11 mouse cellular contexts compared by ENCODE assay signal in the genomic region with DNA sequence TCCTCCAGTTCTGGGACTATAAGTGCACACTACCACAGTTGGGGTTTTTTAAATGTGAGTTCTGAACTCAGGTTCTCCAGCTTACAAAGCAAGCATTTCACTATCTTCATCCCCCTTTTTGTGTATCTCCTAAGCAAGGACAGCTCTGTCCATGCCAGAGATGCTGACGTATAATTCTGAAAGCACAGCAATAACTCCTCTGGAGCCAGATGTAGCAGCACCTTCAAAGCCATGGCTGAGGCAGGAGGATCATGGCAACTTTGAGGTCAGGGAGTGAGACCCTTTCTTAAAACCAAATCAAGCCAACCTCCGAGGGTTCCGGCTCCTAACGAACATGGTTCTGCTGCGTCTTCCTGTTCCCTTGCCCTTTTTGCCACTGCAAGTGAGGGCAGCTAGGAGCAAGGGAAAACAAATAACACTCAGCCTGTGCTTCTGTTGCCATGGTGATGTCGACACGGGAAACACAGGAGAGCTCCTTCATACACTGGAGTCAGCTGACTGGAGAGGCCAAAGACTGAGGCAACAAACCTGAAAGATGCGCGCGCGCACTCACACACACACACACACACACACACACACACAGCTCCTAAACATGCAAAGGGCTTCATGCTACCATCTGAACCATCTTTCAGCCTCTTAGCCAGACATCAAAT. TPM values are rescaled to one million over a fixed set of nuclear protein-coding genes. Genes with fewer than 3 reads are reported as not detected.
A peak's percentile ranks its signal among the peaks of the same experiment; 100 is the strongest.
DNase-seq lines count a peak whose midpoint lies in the region; ATAC-seq lines count a peak whose summit lies in the region.
"Had no signal": no experiment of that assay in that cellular context is flagged by ENCODE, and none has a peak within 500 bp of the region (broad histone marks: within the 10 kb centered on the region; RNA-seq: fewer than 3 reads in every experiment).

No protein-coding gene starts in this region.

- no peaks in the 10 kb centered on the region for H3K9me3 ChIP-seq in forebrain, embryonic 15.5 days
- H3K9me3 ChIP-seq in stomach, embryonic 16.5 days (replicated peaks; ENCODE audit: control insufficient read depth, low read length) = 0 out of 2 replicates have a peak, but pooled peaks cover 2% of the 10 kb centered on the region
- H3K9me3 ChIP-seq: heart, embryonic 15.5 days had no signal

- H3K27me3 ChIP-seq in forebrain, embryonic 15.5 days = no peaks in the 10 kb centered on the region
- H3K27me3 ChIP-seq in stomach, embryonic 16.5 days (ENCODE audit: control insufficient read depth, insufficient read depth, low read length) = no peaks in the 10 kb centered on the region
- H3K27me3 ChIP-seq: heart, embryonic 15.5 days had no signal

- H3K27ac ChIP-seq in forebrain, embryonic 15.5 days (replicated peaks) = peak overlapping the region; percentile 97
- no peak overlapping the region for H3K27ac ChIP-seq in stomach, embryonic 16.5 days (ENCODE audit: low read length)
- H3K27ac ChIP-seq: heart, embryonic 15.5 days had no signal

- WGBS in forebrain, embryonic 15.5 days = 23% methylated on average over 11 of the region's 11 CpGs
- WGBS in stomach, embryonic 16.5 days = 48% methylated on average over 11 of the region's 11 CpGs

- DNase-seq in retina, postnatal 1 day = peak; percentile 67
- no peak for DNase-seq in retina, embryonic 14.5 days (ENCODE audit: low spot score)
- peak; percentile 57 for DNase-seq in lung, postnatal 10 days
- no peak for DNase-seq in ovary, postnatal 10 days (ENCODE audit: low spot score)
- no peak for DNase-seq in heart, postnatal 36 days
- no peak for DNase-seq in left cerebral cortex, adult 11 months (ENCODE audit: low spot score)

- peaks cover 33% of the 10 kb centered on the region for H3K4me1 ChIP-seq in forebrain, embryonic 15.5 days
- no peaks in the 10 kb centered on the region for H3K4me1 ChIP-seq in stomach, embryonic 16.5 days (ENCODE audit: control insufficient read depth, insufficient read depth, low read length)
- H3K4me1 ChIP-seq: heart, embryonic 15.5 days had no signal

- no peak overlapping the region for H3K4me2 ChIP-seq in forebrain, embryonic 15.5 days (replicated peaks)
- no peak overlapping the region for H3K4me2 ChIP-seq in stomach, embryonic 16.5 days (ENCODE audit: low read depth, low read length)
- H3K4me2 ChIP-seq: heart, embryonic 15.5 days had no signal

- H3K4me3 ChIP-seq in forebrain, embryonic 15.5 days = no peak overlapping the region
- H3K4me3 ChIP-seq in stomach, embryonic 16.5 days (replicated peaks; ENCODE audit: low read length) = no peak overlapping the region
- H3K4me3 ChIP-seq: heart, embryonic 15.5 days; left cerebral cortex, adult 2 months had no signal

- peak; percentile 76 for ATAC-seq in forebrain, embryonic 15.5 days (replicated peaks)
- peak; percentile 53; the same call in 1 of the 2 replicates for ATAC-seq in stomach, embryonic 16.5 days (ENCODE audit: insufficient read depth, low FRiP score)

- intact Hi-C loops in heart, postnatal 36 days (cut with DNase I) = no loop called here

- no peak overlapping the region for H3K9ac ChIP-seq in forebrain, embryonic 15.5 days (replicated peaks)
- H3K9ac ChIP-seq in stomach, embryonic 16.5 days (ENCODE audit: low read length) = no peak overlapping the region
- H3K9ac ChIP-seq: heart, embryonic 15.5 days had no signal

- no peaks in the 10 kb centered on the region for H3K36me3 ChIP-seq in forebrain, embryonic 15.5 days
- no peaks in the 10 kb centered on the region for H3K36me3 ChIP-seq in stomach, embryonic 16.5 days (ENCODE audit: control insufficient read depth, insufficient read depth, low read length)
- H3K36me3 ChIP-seq: heart, embryonic 15.5 days had no signal

RNA-seq across cellular contexts. Expression of a gene that starts 14.0 kb away (rescaled TPM):
- 331 and 337 TPM in 2 replicates for polyA plus RNA-seq in forebrain, embryonic 15.5 days (2015; fragmentation: Nextera tagmentation; extraction: Ambion mirVana)
- polyA plus RNA-seq in stomach, embryonic 16.5 days (2015; fragmentation: Nextera tagmentation; extraction: Ambion mirVana) = 14.2 and 19.3 TPM in 2 replicates
- total RNA-seq in heart, postnatal 36 days (2021) = under 1 TPM in 1 of 2 experiments, not detected in 1; 0.19 TPM
- total RNA-seq: monocyte, adult 5-6 weeks had no signal

RNA-seq across cellular contexts. Expression of a gene that starts 16.1 kb away (rescaled TPM):
- 14.1 and 18.0 TPM in 2 replicates for polyA plus RNA-seq in forebrain, embryonic 15.5 days (2015; fragmentation: Nextera tagmentation; extraction: Ambion mirVana)
- polyA plus RNA-seq in stomach, embryonic 16.5 days (2015; fragmentation: Nextera tagmentation; extraction: Ambion mirVana) = 1.6 and 3.4 TPM in 2 replicates
- 1 to 10 TPM in 1 of 2 experiments, under 1 TPM in 1; 0.46 to 1.2 TPM for total RNA-seq in heart, postnatal 36 days (2021)

RNA-seq across cellular contexts. Expression of a gene that starts 20.3 kb away (rescaled TPM):
- polyA plus RNA-seq in forebrain, embryonic 15.5 days (2015; fragmentation: Nextera tagmentation; extraction: Ambion mirVana) = 1.6 and 1.7 TPM in 2 replicates
- polyA plus RNA-seq in stomach, embryonic 16.5 days (2015; fragmentation: Nextera tagmentation; extraction: Ambion mirVana) = 0.41 and 0.56 TPM in 2 replicates
- total RNA-seq in heart, postnatal 36 days (2021) = not detected
- total RNA-seq: left cerebral cortex, adult 2 months; monocyte, adult 5-6 weeks had no signal

RNA-seq across cellular contexts. Expression of a gene that starts 20.9 kb away (rescaled TPM):
- 61.7 and 62.7 TPM in 2 replicates for polyA plus RNA-seq in forebrain, embryonic 15.5 days (2015; fragmentation: Nextera tagmentation; extraction: Ambion mirVana)
- polyA plus RNA-seq in stomach, embryonic 16.5 days (2015; fragmentation: Nextera tagmentation; extraction: Ambion mirVana) = 67.8 and 71.8 TPM in 2 replicates
- 10 to 100 TPM; 68.6 to 74.2 TPM for total RNA-seq in heart, postnatal 36 days (2021)

RNA-seq across cellular contexts. Expression of a gene that starts 51.0 kb away (rescaled TPM):
- 65.3 and 65.9 TPM in 2 replicates for polyA plus RNA-seq in forebrain, embryonic 15.5 days (2015; fragmentation: Nextera tagmentation; extraction: Ambion mirVana)
- 6.4 and 8.2 TPM in 2 replicates for polyA plus RNA-seq in stomach, embryonic 16.5 days (2015; fragmentation: Nextera tagmentation; extraction: Ambion mirVana)
- total RNA-seq in heart, postnatal 36 days (2021) = 1 to 10 TPM; 4.0 to 5.1 TPM

Comparison
In these comparisons a context has a peak if more than half of its experiments do, and no peak if none do; other contexts are left out.
1. DNase-seq: peak in retina, postnatal 1 day (single experiment) and lung, postnatal 10 days (single experiment); none in retina, embryonic 14.5 days (single experiment), ovary, postnatal 10 days (single experiment), heart, postnatal 36 days (0 of 2) and left cerebral cortex, adult 11 months (single experiment).
2. RNA of a gene that starts 14.0 kb away (polyA plus RNA-seq): 331 to 337 TPM in forebrain, embryonic 15.5 days; 14.2 to 19.3 TPM in stomach, embryonic 16.5 days; every median in the first group is over 10 times any median in the second.